Mouse (Mus musculus) stomach, postnatal 0 days (tissue): Measurements from ENCODE around the gene Hyal1.
A peak's percentile ranks its signal among the peaks of the same experiment; 100 is the strongest.

Source experiments
- CTCF ChIP-seq: IDR thresholded peaks from 2 replicates; pipeline ENCODE4 v1.5.1; 2016; ENCODE audit warnings: antibody characterized with exemption, low read depth, mild to moderate bottlenecking, moderate library complexity
- EP300 ChIP-seq: optimal IDR thresholded peaks from 2 replicates; pipeline ENCODE3; 2016; ENCODE audit warnings: antibody characterized with exemption

DNA sequence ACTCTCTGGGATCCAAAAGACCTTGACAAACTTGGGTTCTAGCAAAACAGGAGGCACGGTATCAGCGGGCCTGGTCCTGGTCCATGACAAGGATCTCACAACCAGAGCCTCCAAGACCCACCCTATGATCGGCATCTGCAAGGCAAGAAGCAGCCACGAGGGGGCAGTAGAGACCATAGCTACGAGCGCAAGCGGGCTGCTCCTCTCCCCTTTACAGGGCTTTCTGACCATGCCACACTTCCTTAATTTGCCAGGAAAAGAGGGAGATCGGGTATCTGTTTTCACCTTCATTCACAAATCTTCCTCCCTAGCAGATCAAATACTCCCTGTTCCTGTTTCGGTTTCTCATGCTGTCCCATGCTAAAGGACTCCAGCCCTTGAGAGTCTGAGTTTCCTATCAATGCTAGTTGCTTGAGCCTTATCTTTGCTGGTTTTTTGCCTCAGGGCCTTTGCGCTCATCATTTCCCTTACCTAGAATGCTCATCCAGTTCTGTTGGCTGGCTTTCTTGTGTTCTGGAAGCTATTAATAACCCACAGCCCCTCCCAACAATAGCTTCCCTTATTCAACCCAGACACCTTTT lies 25.4 kb downstream of the Hyal1 start:
- peak; percentile 99 for TF ChIP-seq CTCF
- TF ChIP-seq EP300 = no peak
